Comparison of ENCODE assay signal across 13 mouse cellular contexts in genomic region chr9:69466098-69466497, GRCm38 (mm10). TPM values are rescaled to one million over a fixed set of nuclear protein-coding genes. Genes with fewer than 3 reads are reported as not detected.
DNase-seq lines count a peak whose midpoint lies in the region; ATAC-seq and TF ChIP-seq lines count a peak whose summit lies in the region.
"Had no signal": no experiment of that assay in that cellular context is flagged by ENCODE, and none has a peak within 500 bp of the region (broad histone marks: within the 10 kb centered on the region; RNA-seq: fewer than 3 reads in every experiment).

No protein-coding gene starts in this region.

- peaks cover 31% of the 10 kb centered on the region for H3K4me1 ChIP-seq in hindbrain, embryonic 13.5 days (replicated peaks)
- H3K4me1 ChIP-seq in hindbrain, postnatal 0 days (ENCODE audit: insufficient read depth, low read length), result peaks cover 10% of the 10 kb centered on the region; the same call in 1 of the 2 replicates
- H3K4me1 ChIP-seq in limb, embryonic 15.5 days, result peaks cover 76% of the 10 kb centered on the region
- peaks cover 9% of the 10 kb centered on the region; the same call in 1 of the 2 replicates for H3K4me1 ChIP-seq in forebrain, postnatal 0 days (ENCODE audit: insufficient read depth)
- H3K4me1 ChIP-seq in forebrain, embryonic 11.5 days (replicated peaks; ENCODE audit: control insufficient read depth, insufficient read depth, low read length), result peaks cover 7% of the 10 kb centered on the region; the same call in 1 of the 2 replicates

- no peaks in the 10 kb centered on the region for H3K27me3 ChIP-seq in hindbrain, embryonic 13.5 days
- no peaks in the 10 kb centered on the region for H3K27me3 ChIP-seq in hindbrain, postnatal 0 days (ENCODE audit: insufficient read depth, low read length)
- no peaks in the 10 kb centered on the region for H3K27me3 ChIP-seq in limb, embryonic 15.5 days
- no peaks in the 10 kb centered on the region for H3K27me3 ChIP-seq in forebrain, postnatal 0 days (ENCODE audit: insufficient read depth, low read length)
- H3K27me3 ChIP-seq in forebrain, embryonic 11.5 days (ENCODE audit: control insufficient read depth, insufficient read depth, low read length), result no peaks in the 10 kb centered on the region
- H3K27me3 ChIP-seq: hindbrain, embryonic 15.5 days had no signal

- DNase-seq in hindbrain, postnatal 0 days (ENCODE audit: low spot score), result no peak
- peak; percentile 57 for DNase-seq in thymus, postnatal 14 days
- no peak for DNase-seq in thymus, adult 18-20 months
- no peak for DNase-seq in forebrain, postnatal 0 days
- DNase-seq in MN1 (ENCODE audit: low spot score), result no peak
- no peak for DNase-seq in forebrain, embryonic 11.5 days (ENCODE audit: low spot score)
- DNase-seq: embryo, embryonic 11 days; gastrocnemius, adult 2 months; lung, postnatal 14 days; right cerebral cortex, adult 18-20 months had no signal

- no peaks in the 10 kb centered on the region for H3K36me3 ChIP-seq in hindbrain, embryonic 13.5 days
- no peaks in the 10 kb centered on the region for H3K36me3 ChIP-seq in hindbrain, postnatal 0 days (ENCODE audit: insufficient read depth, low read length)
- H3K36me3 ChIP-seq in limb, embryonic 15.5 days, result peaks cover 52% of the 10 kb centered on the region
- H3K36me3 ChIP-seq in forebrain, postnatal 0 days (ENCODE audit: insufficient read depth), result no peaks in the 10 kb centered on the region
- no peaks in the 10 kb centered on the region for H3K36me3 ChIP-seq in forebrain, embryonic 11.5 days (ENCODE audit: control insufficient read depth, insufficient read depth, low read length)
- H3K36me3 ChIP-seq: hindbrain, embryonic 15.5 days had no signal

- no peak for TF ChIP-seq CTCF in hindbrain, postnatal 0 days (IDR thresholded peaks at IDR 0.05; ENCODE audit: low read depth)
- no peak for TF ChIP-seq CTCF in forebrain, postnatal 0 days (IDR thresholded peaks at IDR 0.05; ENCODE audit: low read depth)

- no peak for ATAC-seq in hindbrain, embryonic 13.5 days (ENCODE audit: low FRiP score)
- no peak for ATAC-seq in hindbrain, postnatal 0 days
- ATAC-seq in limb, embryonic 15.5 days (ENCODE audit: insufficient number of reproducible peaks, low FRiP score, low TSS enrichment, low read depth), result no peak
- no peak for ATAC-seq in forebrain, postnatal 0 days
- ATAC-seq in forebrain, embryonic 11.5 days (replicated peaks; ENCODE audit: low FRiP score), result no peak

- no peak overlapping the region for H3K4me2 ChIP-seq in hindbrain, embryonic 13.5 days
- no peak overlapping the region for H3K4me2 ChIP-seq in hindbrain, postnatal 0 days (ENCODE audit: low read depth, low read length)
- no peak overlapping the region for H3K4me2 ChIP-seq in limb, embryonic 15.5 days
- no peak overlapping the region for H3K4me2 ChIP-seq in forebrain, postnatal 0 days (ENCODE audit: low read depth)
- H3K4me2 ChIP-seq in forebrain, embryonic 11.5 days (ENCODE audit: low read depth, low read length, severe bottlenecking), result no peak overlapping the region
- H3K4me2 ChIP-seq: hindbrain, embryonic 15.5 days had no signal

- no peak overlapping the region for H3K4me3 ChIP-seq in hindbrain, embryonic 13.5 days
- H3K4me3 ChIP-seq in hindbrain, postnatal 0 days (ENCODE audit: low read length), result no peak overlapping the region
- no peak overlapping the region for H3K4me3 ChIP-seq in limb, embryonic 15.5 days
- no peak overlapping the region for H3K4me3 ChIP-seq in forebrain, postnatal 0 days (ENCODE audit: low read depth, low read length)
- H3K4me3 ChIP-seq in forebrain, embryonic 11.5 days (ENCODE audit: low read depth, low read length), result no peak overlapping the region
- H3K4me3 ChIP-seq: gastrocnemius, adult 2 months; hindbrain, embryonic 15.5 days had no signal

- 67% methylated on average over 4 of the region's 4 CpGs for WGBS in hindbrain, embryonic 13.5 days
- 70% methylated on average over 4 of the region's 4 CpGs for WGBS in hindbrain, postnatal 0 days
- WGBS in limb, embryonic 15.5 days, result 66% methylated on average over 4 of the region's 4 CpGs
- WGBS in forebrain, postnatal 0 days, result 77% methylated on average over 4 of the region's 4 CpGs
- WGBS in forebrain, embryonic 11.5 days, result 80% methylated on average over 4 of the region's 4 CpGs

- no peak overlapping the region for H3K9ac ChIP-seq in hindbrain, embryonic 13.5 days
- no peak overlapping the region for H3K9ac ChIP-seq in hindbrain, postnatal 0 days (replicated peaks; ENCODE audit: low read length)
- H3K9ac ChIP-seq in limb, embryonic 15.5 days, result no peak overlapping the region
- H3K9ac ChIP-seq in forebrain, postnatal 0 days, result no peak overlapping the region
- no peak overlapping the region for H3K9ac ChIP-seq in forebrain, embryonic 11.5 days (ENCODE audit: low read length)
- H3K9ac ChIP-seq: hindbrain, embryonic 15.5 days had no signal

- H3K27ac ChIP-seq in hindbrain, embryonic 13.5 days, result peak overlapping the region; percentile 5; the same call in 1 of the 2 replicates
- no peak overlapping the region for H3K27ac ChIP-seq in hindbrain, postnatal 0 days
- peak overlapping the region; percentile 38; the same call in 1 of the 2 replicates for H3K27ac ChIP-seq in limb, embryonic 15.5 days
- H3K27ac ChIP-seq in forebrain, postnatal 0 days (ENCODE audit: low read depth, low read length), result no peak overlapping the region
- H3K27ac ChIP-seq in forebrain, embryonic 11.5 days (ENCODE audit: low read depth, low read length), result no peak overlapping the region
- H3K27ac ChIP-seq: gastrocnemius, adult 2 months; hindbrain, embryonic 15.5 days had no signal

- H3K9me3 ChIP-seq in hindbrain, embryonic 13.5 days, result no peaks in the 10 kb centered on the region
- no peaks in the 10 kb centered on the region for H3K9me3 ChIP-seq in hindbrain, postnatal 0 days (ENCODE audit: low read length)
- no peaks in the 10 kb centered on the region for H3K9me3 ChIP-seq in limb, embryonic 15.5 days
- no peaks in the 10 kb centered on the region for H3K9me3 ChIP-seq in forebrain, postnatal 0 days (ENCODE audit: low read length)
- H3K9me3 ChIP-seq in forebrain, embryonic 11.5 days (ENCODE audit: control insufficient read depth, low read length), result no peaks in the 10 kb centered on the region
- H3K9me3 ChIP-seq: hindbrain, embryonic 15.5 days had no signal

RNA-seq across cellular contexts. Expression of gene Anxa2, which starts 12.7 kb away (rescaled TPM):
- 187 TPM in 2 replicates for polyA plus RNA-seq in hindbrain, embryonic 13.5 days (2015; fragmentation: Nextera tagmentation; extraction: Ambion mirVana)
- total RNA-seq in hindbrain, postnatal 0 days (2014; rRNA removed), result 69.6 and 73.4 TPM in 2 replicates
- 107 and 108 TPM in 2 replicates for polyA plus RNA-seq in hindbrain, postnatal 0 days (2015; fragmentation: Nextera tagmentation; extraction: Ambion mirVana)
- 1,913 and 2,040 TPM in 2 replicates for polyA plus RNA-seq in limb, embryonic 15.5 days (2015; fragmentation: Nextera tagmentation; extraction: Ambion mirVana)
- total RNA-seq in forebrain, postnatal 0 days (2014; rRNA removed), result 49.2 and 68.4 TPM in 2 replicates
- polyA plus RNA-seq in forebrain, postnatal 0 days (2015; fragmentation: Nextera tagmentation; extraction: Ambion mirVana), result 62.8 and 66.3 TPM in 2 replicates
- 154 and 183 TPM in 2 replicates for polyA plus RNA-seq in forebrain, embryonic 11.5 days (2014; fragmentation: Nextera tagmentation; extraction: Ambion mirVana)

Comparison
In these comparisons a context has a peak if more than half of its experiments do, and no peak if none do; other contexts are left out.
1. H3K27ac ChIP-seq: peak in hindbrain, embryonic 13.5 days (single experiment) and limb, embryonic 15.5 days (single experiment); none in hindbrain, postnatal 0 days (single experiment), forebrain, postnatal 0 days (single experiment) and forebrain, embryonic 11.5 days (single experiment).
2. RNA of gene Anxa2, which starts 12.7 kb away (polyA plus RNA-seq): 1,913 to 2,040 TPM in limb, embryonic 15.5 days; 187 TPM in hindbrain, embryonic 13.5 days, 154 to 183 TPM in forebrain, embryonic 11.5 days, 107 to 108 TPM in hindbrain, postnatal 0 days and 62.8 to 66.3 TPM in forebrain, postnatal 0 days; every median in the first group is over 10 times any median in the second.